Mouse (Mus musculus) testis, adult 2 months (tissue): ENCODE data around the gene Irf2bpl. TPM values are rescaled to one million over a fixed set of nuclear protein-coding genes. Genes with fewer than 3 reads are reported as not detected.

Experiments
- H3K27ac ChIP-seq: fragments of 200-500 bp; 2 replicates; pipeline ENCODE4 v1.5.1; 2012; ENCODE audit warnings: low read depth, low read length; ENCODE audit not compliant: control insufficient read depth, insufficient read depth
- H3K27me3 ChIP-seq: fragments of 200-500 bp; 2 replicates; pipeline ENCODE4 v1.6.1; 2012; ENCODE audit warnings: mild to moderate bottlenecking, low read length, moderate library complexity; ENCODE audit not compliant: control insufficient read depth, insufficient read depth
- H3K36me3 ChIP-seq: fragments of 200-500 bp; 2 replicates; pipeline ENCODE4 v1.6.1; 2012; ENCODE audit warnings: mild to moderate bottlenecking, low read length; ENCODE audit not compliant: control insufficient read depth, insufficient read depth
- H3K4me1 ChIP-seq: fragments of 200-500 bp; 2 replicates; pipeline ENCODE4 v1.6.1; 2012; ENCODE audit warnings: low read length; ENCODE audit not compliant: control insufficient read depth, insufficient read depth
- H3K4me3 ChIP-seq: fragments of 200-500 bp; 2 replicates; pipeline ENCODE4 v1.5.1; 2012; ENCODE audit warnings: low read depth, mild to moderate bottlenecking, low read length, moderate library complexity, mixed read lengths; ENCODE audit not compliant: control insufficient read depth
- CTCF ChIP-seq: fragments of 200-500 bp; IDR thresholded peaks from 2 replicates; pipeline ENCODE4 v1.5.1; 2012; ENCODE audit warnings: low read depth, mild to moderate bottlenecking, inconsistent platforms, low read length, moderate library complexity; ENCODE audit not compliant: control insufficient read depth, insufficient read depth, insufficient replicate concordance
- POLR2A ChIP-seq: fragments of 200-500 bp; IDR thresholded peaks from 2 replicates; pipeline ENCODE4 v1.6.1; 2012; ENCODE audit warnings: low read depth, mild to moderate bottlenecking, inconsistent platforms, low read length, moderate library complexity; ENCODE audit not compliant: control insufficient read depth
- polyA plus RNA-seq: library from polyadenylated mRNA; depleted of rRNA; stranded (reverse); fragments of >200 nt; gene quantifications from 2 replicates; pipeline ENCODE4 v1.2.3, GENCODE M21; 2012; rRNA removed

Irf2bpl gene
- polyA plus RNA-seq = 2.8 and 3.2 TPM in 2 replicates

- Histone ChIP-seq H3K4me1 (peaks cover 34% of the 10 kb centered on the region), H3K36me3 (no peaks in the 10 kb centered on the region), H3K27me3 (no peaks in the 10 kb centered on the region; the same call in 1 of the 2 replicates), H3K4me3 (peak within 1 kb of the TSS; percentile 87), H3K27ac (peak within 1 kb of the TSS; percentile 93)
- TF ChIP-seq POLR2A = peak; percentile 82
- no peak for TF ChIP-seq CTCF
Measured at GRCm38 (mm10) chr12:86884197-86885058, at the start of gene Irf2bpl. TSS of gene Irf2bpl (minus strand) at chr12:86884798.

DNA sequence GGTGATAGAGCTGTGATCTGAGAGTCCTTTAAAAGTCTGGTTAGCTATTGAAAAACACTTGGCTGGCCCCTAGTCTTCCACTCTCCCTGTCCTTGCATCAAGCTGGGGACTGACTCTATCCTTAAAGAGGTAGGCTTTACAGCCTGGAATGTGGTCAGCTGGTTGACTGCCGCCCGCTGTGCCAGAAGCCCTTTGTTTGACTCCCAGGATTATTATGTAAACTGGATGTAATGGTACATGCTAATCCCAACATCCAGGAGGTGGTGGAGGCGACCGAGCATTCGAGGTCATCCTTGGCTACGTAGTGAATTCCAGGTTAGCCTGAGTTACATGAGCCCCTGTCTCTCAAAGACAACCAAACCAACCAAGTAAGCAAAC, 48.0 kb upstream of the Irf2bpl start:
- H3K4me1 ChIP-seq = peaks cover 7% of the 10 kb centered on the region; the same call in 1 of the 2 replicates
- no peak overlapping the region for H3K4me3 ChIP-seq
- H3K27me3 ChIP-seq = no peaks in the 10 kb centered on the region
- H3K27ac ChIP-seq = peak overlapping the region; percentile 54
- no peak for TF ChIP-seq CTCF
- TF ChIP-seq POLR2A = no peak
- H3K36me3 ChIP-seq = no peaks in the 10 kb centered on the region

DNA sequence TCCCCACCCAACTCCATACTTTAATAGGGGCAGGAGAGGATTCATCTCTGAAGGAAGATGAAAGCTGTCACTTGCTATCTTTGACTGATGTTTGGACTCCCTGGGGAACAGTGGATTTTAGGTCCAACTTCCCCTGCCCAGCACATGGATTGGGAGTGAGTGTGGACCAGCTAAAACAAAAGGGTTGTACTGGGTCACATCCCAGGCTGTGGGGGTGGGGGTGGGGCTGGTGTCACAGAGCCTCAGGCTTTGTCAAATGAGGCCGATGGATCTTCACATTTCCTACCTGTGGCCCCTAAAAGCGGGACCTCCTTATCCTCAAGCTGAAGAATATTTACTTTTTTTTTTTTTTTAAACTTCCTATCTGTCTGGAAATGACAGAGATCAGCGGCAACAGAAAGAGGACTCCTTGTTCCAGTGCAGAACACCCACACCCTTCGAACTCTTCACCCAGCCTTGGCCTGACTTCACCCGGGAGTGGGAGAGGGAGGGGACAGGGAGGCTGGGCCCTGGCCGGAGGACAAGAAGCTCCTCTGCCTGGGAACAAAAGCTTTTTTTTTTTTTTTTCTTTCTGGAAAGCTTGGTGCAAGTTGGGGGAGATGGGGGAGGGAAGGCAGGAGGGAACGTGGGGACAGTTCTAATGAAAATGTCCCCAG, 47.4 kb upstream of the Irf2bpl start:
- Histone ChIP-seq H3K4me1 (peaks cover 7% of the 10 kb centered on the region; the same call in 1 of the 2 replicates), H3K36me3 (no peaks in the 10 kb centered on the region), H3K4me3 (no peak overlapping the region), H3K27ac (peak overlapping the region; percentile 54), H3K27me3 (no peaks in the 10 kb centered on the region)
- TF ChIP-seq CTCF (no peak), POLR2A (no peak)

DNA sequence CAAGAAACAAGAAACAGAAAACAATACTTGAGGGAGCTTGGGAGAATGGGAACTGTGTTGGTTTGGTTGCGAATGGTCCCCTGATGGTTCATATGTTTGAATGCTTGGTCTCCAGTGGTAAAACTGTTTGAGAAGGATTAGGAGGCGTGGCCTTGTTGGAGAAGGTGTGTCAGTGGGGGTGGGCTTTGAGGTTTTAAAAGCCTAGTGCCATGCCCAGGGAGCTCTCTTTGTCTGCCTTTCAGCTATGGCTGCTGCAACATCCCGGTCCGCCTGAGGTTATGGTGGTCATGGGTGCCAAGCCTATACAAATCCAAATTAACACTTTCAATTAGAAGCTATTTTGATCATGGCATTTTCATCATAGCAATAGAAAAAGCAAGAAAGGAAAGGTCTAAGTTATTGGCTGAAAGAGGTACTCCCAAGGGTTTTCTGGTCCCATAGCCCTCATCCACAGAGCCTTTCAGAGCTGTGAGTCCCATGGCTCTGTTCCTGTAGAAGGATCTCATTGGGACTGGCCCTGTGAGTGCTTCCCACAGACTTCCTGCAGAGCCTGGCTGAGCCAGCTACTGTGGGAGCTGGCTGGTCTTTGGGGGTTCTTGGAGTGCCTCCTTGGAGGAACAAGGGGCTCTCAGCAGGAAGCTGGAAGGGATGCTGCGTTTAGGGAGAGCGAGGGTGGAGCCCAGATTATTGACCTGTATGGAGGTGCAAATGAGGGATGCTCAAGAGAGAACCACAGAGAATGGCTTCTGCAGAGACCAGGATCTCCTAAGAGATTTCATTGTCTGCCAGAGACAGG, 46.5 kb upstream of the Irf2bpl start:
- Histone ChIP-seq H3K27ac (peak overlapping the region; percentile 9), H3K4me1 (peaks cover 7% of the 10 kb centered on the region; the same call in 1 of the 2 replicates), H3K36me3 (no peaks in the 10 kb centered on the region), H3K4me3 (no peak overlapping the region), H3K27me3 (no peaks in the 10 kb centered on the region)
- no peak for TF ChIP-seq CTCF
- no peak for TF ChIP-seq POLR2A

DNA sequence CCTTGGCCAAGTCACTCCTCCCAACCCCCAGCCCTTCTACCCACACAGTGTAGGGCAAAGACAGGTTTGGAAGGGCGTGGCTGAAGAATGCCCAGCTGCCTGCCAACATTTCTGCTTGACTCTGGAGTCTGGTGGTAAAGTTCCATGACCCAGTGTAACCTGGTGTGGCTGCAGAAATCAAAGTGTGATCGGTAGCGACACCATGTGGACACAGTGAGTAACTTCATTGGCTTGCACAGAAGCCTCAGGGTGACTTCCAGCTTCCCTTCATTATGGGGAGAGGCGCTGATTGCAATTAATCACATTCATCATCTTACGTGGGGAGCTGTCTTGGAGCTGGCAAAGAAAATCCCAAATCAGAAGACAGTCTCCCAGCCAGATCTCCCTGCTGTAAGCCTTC, 39.2 kb upstream of the Irf2bpl start:
- Histone ChIP-seq H3K4me1 (peaks cover 2% of the 10 kb centered on the region; the same call in 1 of the 2 replicates), H3K27me3 (no peaks in the 10 kb centered on the region), H3K4me3 (no peak overlapping the region), H3K27ac (no peak overlapping the region), H3K36me3 (no peaks in the 10 kb centered on the region)
- TF ChIP-seq CTCF = peak; percentile 51; the same call in 1 of the 2 replicates
- no peak for TF ChIP-seq POLR2A

GRCm38 (mm10) chr12:86918983-86919722, 34.6 kb upstream of the Irf2bpl start:
- no peak for TF ChIP-seq CTCF
- Histone ChIP-seq H3K4me3 (no peak overlapping the region), H3K27ac (no peak overlapping the region), H3K27me3 (no peaks in the 10 kb centered on the region), H3K4me1 (peaks cover 2% of the 10 kb centered on the region; the same call in 1 of the 2 replicates), H3K36me3 (no peaks in the 10 kb centered on the region)
